Mouse (Mus musculus): ENCODE measurements around the gene Pmvk. TPM values are rescaled to one million over a fixed set of nuclear protein-coding genes. Genes with fewer than 3 reads are reported as not detected.
"Not testable (repeated sequence)": the region's sequence is repeated elsewhere in the genome, so short reads cannot be mapped to it uniquely, and the experiment has no call there.

Gene Pmvk
- polyA plus RNA-seq, 1 experiment from 2014 or later, result 40.3 TPM

GRCm38 (mm10) chr3:89425876-89426275 lies 28.5 kb upstream of the Pmvk start:
- DNase-seq (ENCODE audit: low spot score), result no peak

GRCm38 (mm10) chr3:89429021-89429420 lies 25.3 kb upstream of the Pmvk start:
- not testable (repeated sequence) for DNase-seq (ENCODE audit: low spot score)

DNA sequence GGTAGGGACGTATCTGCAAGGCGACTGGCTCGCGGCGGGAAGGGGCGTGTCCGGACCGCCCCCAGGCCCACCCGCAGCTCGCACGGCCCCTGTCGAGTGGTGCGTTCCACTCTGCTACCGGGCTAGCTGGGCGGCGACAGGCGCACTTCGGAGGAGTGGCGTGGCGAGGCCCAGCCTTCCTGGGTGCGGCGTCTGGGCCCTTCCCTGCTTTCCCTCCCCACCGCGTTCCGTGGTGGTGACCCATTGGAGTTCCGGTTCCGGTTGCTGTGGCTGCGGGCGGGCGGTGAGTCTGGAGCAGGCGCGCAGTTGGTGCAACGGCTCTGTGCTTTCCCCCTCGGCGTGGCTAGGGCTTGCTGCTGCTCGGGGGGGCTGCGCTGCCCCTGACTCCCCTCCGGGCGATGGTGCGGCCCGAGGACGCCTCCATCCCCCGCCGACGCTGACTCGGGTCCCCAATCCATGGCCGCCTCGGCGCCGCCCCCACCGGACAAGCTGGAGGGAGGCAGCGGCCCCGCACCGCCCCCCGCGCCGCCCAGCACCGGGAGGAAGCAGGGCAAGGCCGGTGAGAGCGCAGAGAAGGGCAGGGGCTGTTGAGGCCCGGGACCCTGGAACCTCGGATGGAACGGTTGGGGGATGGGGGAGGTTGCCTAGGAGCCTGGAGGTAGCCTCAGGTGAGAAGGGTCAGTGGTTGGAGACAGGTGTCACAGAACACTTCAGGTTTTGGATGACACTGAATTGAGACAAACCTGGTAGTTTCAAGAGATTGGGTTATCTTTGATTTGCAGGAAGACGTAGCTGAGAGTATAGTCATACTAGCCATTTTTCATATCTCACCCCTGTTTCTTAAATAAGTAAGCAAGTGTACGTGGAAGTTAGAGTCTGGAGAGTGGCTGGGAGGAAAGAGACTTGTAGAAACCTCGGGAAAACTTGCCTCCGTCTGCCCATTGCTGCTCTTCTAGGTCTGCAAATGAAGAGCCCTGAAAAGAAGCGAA lies 23.9 kb upstream of the Pmvk start, which contains the start of gene Pygo2:
Pygo2 (plus strand) TSS at position 44 of the 989 bp plus-strand sequence.
- DNase-seq (ENCODE audit: low spot score), result peak; percentile 91

- DNase-seq (ENCODE audit: low spot score), result no peak
These were observed 21.7 kb upstream of the Pmvk start for GRCm38 (mm10) chr3:89432606-89433005.

GRCm38 (mm10) chr3:89434532-89434931 lies 19.8 kb upstream of the Pmvk start:
- DNase-seq (ENCODE audit: low spot score), result no peak

GRCm38 (mm10) chr3:89435041-89435440 lies 19.3 kb upstream of the Pmvk start:
- DNase-seq (ENCODE audit: low spot score), result no peak

GRCm38 (mm10) chr3:89436176-89437113 lies 17.9 kb upstream of the Pmvk start, which contains the start of gene Pbxip1:
Gene Pbxip1, plus strand, starts transcription at chr3:89436706.
- DNase-seq (ENCODE audit: low spot score), result peak; percentile 74

- DNase-seq (ENCODE audit: low spot score), result peak; percentile 36
These were observed 17.1 kb upstream of the Pmvk start for GRCm38 (mm10) chr3:89437269-89437668.

- no peak for DNase-seq (ENCODE audit: low spot score)
These were observed 13.7 kb upstream of the Pmvk start for GRCm38 (mm10) chr3:89440691-89441090.

DNA sequence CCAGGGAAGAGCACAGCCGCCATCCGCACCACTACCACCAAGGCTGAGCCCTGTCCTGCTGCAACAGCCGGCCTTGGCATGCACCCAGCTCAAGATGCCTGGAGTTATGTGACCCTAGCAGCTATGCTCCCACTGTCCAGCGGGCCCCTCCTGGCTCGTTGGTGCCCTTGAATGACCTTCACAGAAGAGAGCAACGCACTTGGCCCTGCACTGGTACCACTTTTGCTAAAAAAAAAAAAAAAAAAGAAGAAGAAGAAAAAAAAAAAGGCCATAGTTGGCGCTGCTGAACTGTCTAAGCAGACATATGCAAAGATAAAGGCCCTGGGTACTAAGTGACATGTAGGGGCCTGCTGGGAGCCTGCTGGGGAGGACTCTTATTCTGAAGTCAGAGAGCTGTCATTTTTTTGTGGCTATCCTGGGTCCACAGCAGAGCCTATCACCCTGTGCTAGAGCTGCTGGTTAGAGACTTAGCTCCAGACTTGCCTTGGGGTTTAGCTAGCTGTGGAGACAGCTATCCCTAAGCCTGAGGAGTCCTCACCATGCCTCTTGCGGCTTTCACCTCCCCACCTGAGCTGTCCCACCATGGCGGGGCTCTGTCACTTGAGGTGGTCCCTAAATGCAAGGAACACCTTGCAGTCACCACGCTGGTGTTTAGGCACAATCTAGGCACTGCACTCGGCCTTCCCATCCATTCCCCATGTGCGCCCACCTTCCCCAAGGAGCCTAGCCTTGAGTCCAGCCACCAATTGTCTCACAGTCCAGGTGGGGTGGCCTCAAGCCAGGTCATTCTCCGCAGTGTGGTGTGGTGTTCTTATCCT lies 5.4 kb upstream of the Pmvk start:
- DNase-seq (ENCODE audit: low spot score), result peak; percentile 66

GRCm38 (mm10) chr3:89449541-89449940 lies 4.8 kb upstream of the Pmvk start:
- DNase-seq (ENCODE audit: low spot score), result peak; percentile 71

- peak; percentile 85 for DNase-seq (ENCODE audit: low spot score)
These were observed 2.4 kb upstream of the Pmvk start for GRCm38 (mm10) chr3:89451916-89452315.

GRCm38 (mm10) chr3:89455786-89456285 lies 1.5 kb downstream of the Pmvk start:
- DNase-seq (ENCODE audit: low spot score), result no peak

- peak; percentile 90 for DNase-seq (ENCODE audit: low spot score)
These were observed 2.7 kb downstream of the Pmvk start for GRCm38 (mm10) chr3:89456726-89457665.

GRCm38 (mm10) chr3:89458372-89458964 lies 4.1 kb downstream of the Pmvk start:
- no peak for DNase-seq (ENCODE audit: low spot score)

DNA sequence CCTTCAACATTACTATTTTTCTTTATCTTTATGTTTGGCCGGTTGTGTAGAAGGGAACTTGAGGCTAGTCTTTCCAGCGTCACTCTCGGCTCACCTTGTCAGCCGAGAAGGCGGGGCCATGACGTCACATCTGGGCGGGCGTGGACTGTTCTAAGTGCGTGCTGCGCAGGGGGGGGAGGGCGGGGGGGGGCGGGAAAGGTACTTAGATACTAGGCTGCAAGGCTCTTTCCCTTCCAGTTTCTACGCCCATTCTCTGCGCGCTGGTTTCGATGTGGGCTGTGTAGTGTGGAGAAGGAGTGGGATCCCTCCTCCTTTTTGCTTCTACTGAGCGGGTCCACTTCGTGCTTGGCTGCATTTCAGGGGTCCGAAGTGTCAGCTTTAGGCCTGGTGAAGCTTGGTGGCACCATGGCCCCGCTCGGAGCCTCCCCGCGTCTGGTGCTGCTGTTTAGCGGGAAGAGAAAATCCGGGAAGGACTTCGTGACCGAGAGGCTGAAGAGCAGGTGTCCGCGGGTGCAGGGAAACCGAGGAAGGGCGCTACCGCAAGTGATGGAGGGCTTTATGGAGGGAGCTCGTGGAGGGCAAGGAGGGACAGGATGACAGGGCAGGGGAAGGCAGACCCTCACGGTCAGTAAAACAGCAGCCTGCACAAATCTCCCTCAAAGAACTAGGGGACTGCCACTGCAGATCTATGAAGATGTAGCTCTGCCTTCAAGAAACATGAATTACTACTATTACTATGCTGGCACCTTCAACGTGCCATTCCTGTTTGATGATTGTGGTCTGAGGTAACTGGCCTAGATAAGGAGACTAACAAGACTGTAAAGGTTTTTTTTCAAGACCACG lies 4.8 kb downstream of the Pmvk start:
- DNase-seq (ENCODE audit: low spot score), result peak; percentile 92

- DNase-seq (ENCODE audit: low spot score), result no peak
These were observed 13.9 kb downstream of the Pmvk start for GRCm38 (mm10) chr3:89468268-89468667.

DNA sequence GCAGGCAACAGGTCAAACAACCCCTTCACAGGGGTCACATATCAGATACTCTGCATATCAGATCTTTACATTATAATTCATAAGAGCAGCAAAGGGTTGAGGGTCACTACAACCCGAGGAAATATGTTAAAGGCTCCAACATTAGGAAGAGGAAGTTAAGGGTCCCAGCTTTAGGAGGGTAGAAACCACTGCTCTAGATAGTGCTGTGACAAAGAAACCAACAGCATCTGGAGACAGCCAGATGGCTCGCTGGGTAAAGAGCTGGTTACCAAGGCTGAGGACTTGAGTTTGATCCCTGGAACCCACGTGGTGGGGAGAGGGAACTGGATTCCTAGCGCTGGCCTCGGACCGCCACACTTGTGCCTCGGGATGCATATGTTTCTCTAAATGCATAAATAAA lies 17.9 kb downstream of the Pmvk start:
- no peak for DNase-seq (ENCODE audit: low spot score)
